Mouse (Mus musculus) lung, adult 2 months (tissue): ENCODE results near the gene Dppa2.

Experiments
- CTCF ChIP-seq: fragments of 200-500 bp; IDR thresholded peaks from 2 replicates; pipeline ENCODE4 v1.5.1; 2011; ENCODE audit warnings: mild to moderate bottlenecking, low read length, control low read depth; ENCODE audit not compliant: insufficient read depth
- POLR2A ChIP-seq: fragments of 200-500 bp; IDR thresholded peaks from 2 replicates; pipeline ENCODE4 v1.6.1; 2011; ENCODE audit warnings: low read depth, mild to moderate bottlenecking, control low read depth, low read length, borderline replicate concordance; ENCODE audit errors: extremely low read depth

DNA sequence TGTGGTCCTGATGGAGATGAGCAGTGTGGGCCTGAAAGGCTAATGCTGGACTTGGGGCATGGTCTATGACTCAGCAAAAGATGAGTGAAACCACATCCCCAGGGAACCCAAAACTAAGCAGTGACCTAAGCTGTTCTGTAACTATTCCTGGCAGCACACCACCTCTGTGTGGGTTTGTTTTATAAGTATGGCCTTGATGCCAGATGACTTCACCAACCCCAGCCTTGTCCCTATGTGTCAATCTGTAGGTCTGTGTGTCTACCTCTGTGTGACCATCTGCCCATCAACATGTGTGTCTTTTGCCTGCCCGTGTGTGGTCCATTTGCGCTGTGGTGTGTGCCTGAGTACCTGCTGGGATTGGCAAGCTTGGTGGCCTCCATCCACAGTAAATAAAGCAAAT is 64.4 kb downstream of the Dppa2 start:
- no peak for TF ChIP-seq POLR2A
- no peak for TF ChIP-seq CTCF
